Mouse (Mus musculus) intestine, embryonic 16.5 days (tissue): ENCODE results near the gene Ppm1j. TPM values are rescaled to one million over a fixed set of nuclear protein-coding genes. Genes with fewer than 3 reads are reported as not detected.
A peak's percentile ranks its signal among the peaks of the same experiment; 100 is the strongest.

ENCODE experiments used
- ATAC-seq: fragments of 200-750 bp; cut with Nextera tagmentation; 2 replicates; pipeline ENCODE4 v1.8.0; 2017; ENCODE audit warnings: moderate TSS enrichment, moderate library complexity
- H3K27ac ChIP-seq: fragments of 300-500 bp; sonication (generic); 2 replicates; pipeline ENCODE4 v1.5.1; 2014; ENCODE audit warnings: mild to moderate bottlenecking, low read length
- H3K27me3 ChIP-seq: fragments of 300-500 bp; sonication (generic); replicated peaks from 2 replicates; pipeline ENCODE4 v1.6.1; 2014; ENCODE audit warnings: low read length, control low read depth, mixed read lengths; ENCODE audit not compliant: control insufficient read depth, insufficient read depth
- H3K36me3 ChIP-seq: fragments of 300-500 bp; sonication (generic); 2 replicates; pipeline ENCODE4 v1.6.1; 2014; ENCODE audit warnings: low read length, control low read depth; ENCODE audit not compliant: control insufficient read depth, insufficient read depth
- H3K4me1 ChIP-seq: fragments of 300-500 bp; sonication (generic); 2 replicates; pipeline ENCODE4 v1.6.1; 2014; ENCODE audit warnings: low read length, control low read depth, mixed read lengths; ENCODE audit not compliant: control insufficient read depth, insufficient read depth
- H3K4me2 ChIP-seq: fragments of 300-500 bp; sonication (generic); 2 replicates; pipeline ENCODE4 v1.6.1; 2014; ENCODE audit warnings: low read depth, low read length, control low read depth
- H3K4me3 ChIP-seq: fragments of 300-500 bp; sonication (generic); 2 replicates; pipeline ENCODE4 v1.5.1; 2014; ENCODE audit warnings: mild to moderate bottlenecking, low read length
- H3K9ac ChIP-seq: fragments of 300-500 bp; sonication (generic); 2 replicates; pipeline ENCODE4 v1.6.1; 2014; ENCODE audit warnings: low read depth, low read length
- H3K9me3 ChIP-seq: fragments of 300-500 bp; sonication (generic); 2 replicates; pipeline ENCODE4 v1.6.1; 2016; ENCODE audit warnings: low read length, control low read depth; ENCODE audit not compliant: control insufficient read depth
- WGBS: fragments of 180-500 bp; shearing (Covaris S2); extraction: QIAGEN DNeasy Blood & Tissue Kit; methylation state at CpG from one replicate; pipeline ENCODE4 v1.1.7; 2014; 5-methylcytosine and 5-hydroxymethylcytosine counted together
- polyA plus RNA-seq: library from polyadenylated mRNA; unstranded; fragments of >200 nt; fragmentation: Nextera tagmentation; extraction: Ambion mirVana; gene quantifications from 2 replicates; pipeline ENCODE4 v1.2.1, GENCODE M21; 2015

The Ppm1j gene
- polyA plus RNA-seq, 1 experiment from 2014 or later: 4.3 TPM

DNA sequence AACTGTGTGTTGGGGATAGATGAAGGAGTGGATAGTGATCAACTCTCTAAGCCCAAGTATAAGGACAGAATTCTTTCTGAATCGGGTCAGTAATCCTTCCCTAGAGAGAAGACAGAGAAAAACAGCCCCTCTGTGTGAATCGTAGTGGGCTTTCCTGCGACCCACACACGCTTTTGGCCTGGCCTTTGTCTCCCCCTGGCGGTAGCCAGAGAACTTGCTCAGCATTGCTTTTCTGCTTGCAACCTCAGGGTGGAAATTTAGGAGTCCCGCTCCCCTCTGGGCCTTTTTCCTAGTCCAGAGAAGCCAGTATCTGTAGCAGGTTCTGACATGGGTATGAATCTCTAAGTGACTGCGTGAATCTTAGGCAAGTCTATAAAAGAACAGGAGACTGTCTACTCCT lies 907 bp upstream of the Ppm1j start:
- Histone ChIP-seq H3K36me3 (no peaks in the 10 kb centered on the region), H3K4me3 (no peak overlapping the region), H3K27me3 (peaks cover 57% of the 10 kb centered on the region), H3K4me2 (no peak overlapping the region), H3K9ac (no peak overlapping the region), H3K9me3 (no peaks in the 10 kb centered on the region), H3K27ac (no peak overlapping the region), H3K4me1 (peaks cover 29% of the 10 kb centered on the region)
- ATAC-seq: no peak
- 3% methylated on average over 7 of the region's 7 CpGs for WGBS

DNA sequence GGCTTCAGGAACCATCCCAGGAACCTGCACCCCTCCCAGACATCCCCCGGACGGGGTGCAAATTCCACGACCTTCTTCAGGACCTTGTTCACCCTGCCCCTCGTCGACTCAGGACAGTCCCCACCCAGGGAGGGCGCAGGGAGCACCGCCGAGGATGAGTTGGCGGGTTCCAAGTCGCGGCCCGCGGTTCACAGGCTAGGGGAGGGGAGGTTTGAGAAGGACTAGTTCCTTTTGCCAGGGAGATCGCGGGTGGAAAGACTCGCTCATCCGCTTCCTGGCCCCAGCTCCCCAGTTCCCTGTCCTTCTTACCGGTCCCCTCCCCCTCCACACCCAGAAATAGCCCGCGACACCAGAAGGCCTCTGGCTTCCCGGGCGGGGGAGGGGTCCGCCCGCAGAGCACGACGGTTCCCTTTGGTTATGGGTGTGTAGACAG lies 631 bp downstream of the Ppm1j start, which contains the start of gene Fam19a3:
Fam19a3 (minus strand) TSS at position 370 of the 433 bp plus-strand sequence.
- Histone ChIP-seq H3K27me3 (peaks cover 47% of the 10 kb centered on the region), H3K27ac (no peak within 1 kb of the TSS), H3K9me3 (no peaks in the 10 kb centered on the region), H3K4me2 (peak within 1 kb of the TSS; percentile 98), H3K36me3 (no peaks in the 10 kb centered on the region), H3K9ac (peak within 1 kb of the TSS; percentile 66), H3K4me1 (peaks cover 31% of the 10 kb centered on the region), H3K4me3 (peak within 1 kb of the TSS; percentile 57)
- peak; percentile 16 for ATAC-seq
- WGBS: 2% methylated on average over 26 of the region's 26 CpGs

DNA sequence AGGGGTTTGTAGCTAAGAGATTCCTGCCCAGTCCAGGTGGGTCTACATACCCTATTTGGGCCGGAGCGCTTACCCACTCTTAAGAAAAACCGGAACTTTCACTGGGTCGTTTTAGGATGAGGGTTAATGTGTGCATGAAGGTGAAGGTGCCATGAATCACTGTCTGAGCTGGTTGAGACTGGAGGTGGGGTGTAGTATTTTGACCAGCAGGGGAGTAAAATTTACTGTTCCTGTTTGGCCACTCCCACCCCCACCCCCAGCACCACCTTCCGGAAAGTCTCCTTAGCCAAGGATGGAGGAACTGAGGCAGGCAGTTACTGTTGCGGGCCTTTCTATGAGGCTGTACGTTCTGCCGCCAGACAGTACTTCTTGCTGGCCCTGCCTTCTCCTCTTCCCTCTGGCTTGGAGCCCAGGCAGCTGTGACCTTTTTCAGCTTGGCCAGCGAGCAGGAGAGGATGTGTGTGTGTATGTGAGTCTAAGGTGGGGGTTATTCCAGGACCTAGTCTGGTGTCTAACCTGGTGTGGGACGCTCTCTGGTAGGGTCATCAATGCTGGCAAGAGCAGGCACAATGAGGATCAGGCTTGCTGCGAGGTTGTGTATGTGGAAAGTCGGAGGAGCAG lies 1.3 kb downstream of the Ppm1j start:
- H3K27me3 ChIP-seq: peaks cover 40% of the 10 kb centered on the region
- H3K4me1 ChIP-seq: peaks cover 28% of the 10 kb centered on the region
- no peak overlapping the region for H3K27ac ChIP-seq
- H3K36me3 ChIP-seq: no peaks in the 10 kb centered on the region
- peak overlapping the region; percentile 98 for H3K4me2 ChIP-seq
- H3K9ac ChIP-seq: no peak overlapping the region; the same call in 1 of the 2 replicates
- 30% methylated on average over 12 of the region's 12 CpGs for WGBS
- H3K4me3 ChIP-seq: peak overlapping the region; percentile 57
- ATAC-seq: no peak
- H3K9me3 ChIP-seq: no peaks in the 10 kb centered on the region

DNA sequence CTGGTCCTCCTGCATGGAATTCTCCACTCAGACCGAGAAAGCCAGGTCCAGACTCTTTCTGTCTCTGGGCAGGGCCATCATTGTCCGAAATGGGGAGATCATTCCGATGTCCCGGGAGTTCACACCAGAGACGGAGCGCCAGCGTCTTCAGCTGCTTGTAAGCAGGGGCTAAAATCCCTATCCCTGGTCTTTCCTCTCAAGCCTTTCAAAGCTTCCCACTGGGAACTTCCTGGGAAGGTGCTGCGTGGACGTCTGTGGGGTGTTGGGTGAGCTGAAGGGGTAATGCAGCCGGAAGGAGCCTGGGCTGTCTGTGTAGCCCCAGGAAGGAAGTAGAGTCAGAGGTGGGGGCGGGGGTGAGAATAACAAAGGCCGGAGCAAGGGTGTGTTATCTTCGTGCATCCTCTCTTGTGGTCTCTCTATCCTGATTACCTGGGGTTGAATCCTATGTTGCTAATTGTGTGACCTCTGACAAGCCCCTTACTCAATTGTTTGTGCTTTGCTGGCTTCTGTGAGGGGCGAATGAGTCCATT lies 3.2 kb downstream of the Ppm1j start:
- H3K4me3 ChIP-seq: no peak overlapping the region
- no peak for ATAC-seq
- no peak overlapping the region for H3K4me2 ChIP-seq
- H3K9ac ChIP-seq: no peak overlapping the region
- H3K4me1 ChIP-seq: peaks cover 32% of the 10 kb centered on the region
- H3K36me3 ChIP-seq: no peaks in the 10 kb centered on the region
- WGBS: 51% methylated on average over 14 of the region's 14 CpGs
- peaks cover 24% of the 10 kb centered on the region for H3K27me3 ChIP-seq
- H3K9me3 ChIP-seq: no peaks in the 10 kb centered on the region
- H3K27ac ChIP-seq: no peak overlapping the region

DNA sequence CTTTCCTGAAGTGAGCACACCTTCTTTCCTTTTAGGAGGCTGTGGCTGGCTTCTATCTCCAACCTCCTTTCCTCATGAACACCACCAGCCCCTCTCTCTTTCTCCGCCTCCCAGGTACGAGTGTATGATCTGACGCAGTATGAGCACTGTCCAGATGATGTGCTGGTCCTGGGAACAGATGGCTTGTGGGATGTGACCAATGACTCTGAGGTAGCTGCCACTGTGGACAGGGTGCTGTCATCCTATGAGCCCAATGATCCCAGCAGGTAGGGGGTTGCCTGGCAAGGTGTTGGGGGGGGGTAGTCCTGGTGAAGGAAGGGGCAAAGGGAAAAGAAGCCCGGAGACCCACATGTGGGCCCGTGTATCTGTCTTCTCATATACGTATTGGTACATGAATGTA lies 4.4 kb downstream of the Ppm1j start:
- 92% methylated on average over 6 of the region's 6 CpGs for WGBS
- no peak for ATAC-seq
- Histone ChIP-seq H3K4me1 (peaks cover 32% of the 10 kb centered on the region), H3K9me3 (no peaks in the 10 kb centered on the region), H3K27me3 (peaks cover 17% of the 10 kb centered on the region), H3K4me2 (no peak overlapping the region), H3K4me3 (no peak overlapping the region), H3K9ac (no peak overlapping the region), H3K27ac (no peak overlapping the region), H3K36me3 (no peaks in the 10 kb centered on the region)

DNA sequence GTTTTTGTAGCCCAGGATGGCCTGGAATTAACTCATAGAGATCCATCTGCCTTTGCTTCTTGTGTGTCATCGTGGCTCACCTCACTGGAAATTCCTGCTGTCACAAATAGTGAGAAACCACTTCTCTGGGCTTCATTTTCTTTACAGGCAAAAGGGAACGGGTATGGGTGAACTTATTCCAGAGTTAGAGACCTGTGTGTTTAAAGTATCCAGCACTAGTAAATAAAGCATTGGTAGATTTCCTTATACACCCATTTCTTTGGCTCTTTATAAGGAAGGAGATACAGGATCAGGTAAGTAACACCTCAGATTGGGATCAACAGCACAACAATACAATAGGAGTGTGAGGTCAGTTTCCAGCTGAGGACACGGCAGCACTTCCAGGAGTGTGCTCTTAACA lies 7.2 kb downstream of the Ppm1j start, which contains the start of gene Rhoc:
Rhoc (plus strand) TSS at position 301 of the 400 bp plus-strand sequence.
- peak within 1 kb of the TSS; percentile 76 for H3K4me3 ChIP-seq
- H3K27ac ChIP-seq: peak within 1 kb of the TSS; percentile 92
- peaks cover 5% of the 10 kb centered on the region; the same call in 1 of the 2 replicates for H3K36me3 ChIP-seq
- H3K9me3 ChIP-seq: no peaks in the 10 kb centered on the region
- H3K4me1 ChIP-seq: peaks cover 37% of the 10 kb centered on the region
- peak within 1 kb of the TSS; percentile 81 for H3K9ac ChIP-seq
- H3K27me3 ChIP-seq: peaks cover 6% of the 10 kb centered on the region; the same call in 1 of the 2 replicates
- 26% methylated on average over 3 of the region's 3 CpGs for WGBS
- H3K4me2 ChIP-seq: peak within 1 kb of the TSS; percentile 80
- ATAC-seq: no peak

DNA sequence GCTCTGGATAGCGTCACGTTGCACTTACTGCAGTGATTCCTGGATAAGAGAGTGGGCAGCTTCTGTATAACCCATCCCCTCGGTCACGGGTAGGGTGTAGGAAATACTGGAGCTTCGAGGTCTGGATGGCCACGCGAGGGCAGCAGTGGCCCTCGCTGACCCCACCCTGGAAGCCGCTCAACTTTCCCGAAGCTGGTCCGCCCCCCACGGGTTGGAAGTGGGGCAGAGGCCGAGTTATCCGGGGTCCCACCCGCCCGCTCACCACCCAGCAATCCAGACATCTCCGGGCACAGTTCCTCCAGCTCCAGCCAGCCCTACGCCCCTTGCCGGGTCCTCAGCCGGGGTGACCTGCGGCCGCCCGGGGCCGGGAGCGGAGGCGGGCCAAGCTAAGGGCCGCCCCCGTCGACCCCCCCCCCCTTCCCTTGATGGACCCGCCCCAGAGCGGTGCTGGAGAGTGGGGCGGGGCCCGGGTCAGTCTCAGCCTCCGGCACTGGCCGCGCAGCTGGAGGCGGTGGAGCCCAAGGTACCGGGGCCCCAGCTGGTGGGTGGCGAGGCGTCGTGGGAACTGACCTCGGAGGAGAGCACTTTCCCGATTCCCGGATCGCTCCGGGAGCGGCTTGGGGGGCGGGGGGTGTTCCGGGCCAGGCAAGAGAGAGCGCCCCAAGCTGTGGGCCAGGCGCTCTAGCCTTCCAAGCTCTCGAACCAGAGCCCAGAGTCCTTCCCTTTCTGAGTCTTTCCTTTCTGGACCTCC lies 7.9 kb downstream of the Ppm1j start:
- H3K4me3 ChIP-seq: peak overlapping the region; percentile 76
- WGBS: 0% methylated on average over 42 of the region's 52 CpGs
- H3K9me3 ChIP-seq: no peaks in the 10 kb centered on the region
- peak overlapping the region; percentile 80 for H3K4me2 ChIP-seq
- H3K27me3 ChIP-seq: no peaks in the 10 kb centered on the region
- peaks cover 43% of the 10 kb centered on the region for H3K4me1 ChIP-seq
- peak overlapping the region; percentile 92 for H3K27ac ChIP-seq
- peak overlapping the region; percentile 81 for H3K9ac ChIP-seq
- peaks cover 5% of the 10 kb centered on the region; the same call in 1 of the 2 replicates for H3K36me3 ChIP-seq
- ATAC-seq: peak; percentile 88

DNA sequence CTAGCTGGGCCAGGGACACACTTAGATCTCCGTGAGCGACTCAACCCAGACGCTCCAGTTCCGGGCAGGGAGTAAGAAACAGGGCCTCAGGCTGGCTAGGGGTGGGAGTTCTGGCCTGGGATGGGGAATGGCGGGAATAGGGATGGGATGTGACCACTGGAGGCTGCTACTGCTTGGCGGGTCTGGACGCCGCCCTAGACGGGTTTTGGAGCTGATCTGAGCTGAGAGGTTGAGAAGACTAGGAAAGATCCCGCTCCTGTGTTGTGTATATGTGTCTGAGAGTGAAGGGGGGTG lies 8.4 kb downstream of the Ppm1j start:
- peak overlapping the region; percentile 80 for H3K4me2 ChIP-seq
- peaks cover 48% of the 10 kb centered on the region for H3K4me1 ChIP-seq
- peaks cover 5% of the 10 kb centered on the region; the same call in 1 of the 2 replicates for H3K36me3 ChIP-seq
- H3K27me3 ChIP-seq: no peaks in the 10 kb centered on the region
- H3K9me3 ChIP-seq: no peaks in the 10 kb centered on the region
- peak overlapping the region; percentile 81 for H3K9ac ChIP-seq
- no peak; the same call in 1 of the 2 replicates for ATAC-seq
- peak overlapping the region; percentile 76 for H3K4me3 ChIP-seq
- peak overlapping the region; percentile 92 for H3K27ac ChIP-seq
- 6% methylated on average over 10 of the region's 10 CpGs for WGBS

DNA sequence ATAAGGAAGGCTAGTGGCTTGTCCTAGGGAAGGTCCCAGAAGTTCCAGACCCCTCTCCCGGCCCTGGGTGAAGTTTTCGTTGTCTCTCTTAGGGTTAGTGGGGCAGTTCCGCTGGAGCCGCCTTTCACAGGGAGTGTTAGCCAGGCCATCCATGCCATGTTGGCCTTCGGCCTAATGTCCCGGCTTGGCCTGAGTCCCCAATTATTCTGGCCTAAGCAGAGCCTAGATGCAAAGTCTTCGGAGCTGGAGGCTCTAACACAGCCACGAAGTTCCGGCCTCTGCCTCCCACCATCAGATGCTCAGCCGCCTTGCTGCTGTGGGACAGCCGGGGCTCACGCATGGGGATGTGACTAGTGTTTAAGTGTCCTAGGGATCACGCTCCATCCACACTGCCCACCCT lies 9.0 kb downstream of the Ppm1j start:
- 22% methylated on average over 13 of the region's 13 CpGs for WGBS
- Histone ChIP-seq H3K9me3 (no peaks in the 10 kb centered on the region), H3K27ac (peak overlapping the region; percentile 92), H3K4me3 (peak overlapping the region; percentile 76), H3K4me2 (peak overlapping the region; percentile 80), H3K27me3 (no peaks in the 10 kb centered on the region), H3K36me3 (peaks cover 5% of the 10 kb centered on the region; the same call in 1 of the 2 replicates), H3K4me1 (peaks cover 54% of the 10 kb centered on the region), H3K9ac (peak overlapping the region; percentile 81)
- ATAC-seq: no peak
